Mouse (Mus musculus): ENCODE results near the gene Runx3. TPM values are rescaled to one million over a fixed set of nuclear protein-coding genes. Genes with fewer than 3 reads are reported as not detected.

The Runx3 gene
- total RNA-seq, 2 experiments from 2014 or later = not detected

- DNase-seq (ENCODE audit: low spot score in 2 of 2) = no peak
- Histone ChIP-seq H3K27ac (no peak overlapping the region), H3K4me3 (no peak overlapping the region)
- no peak for TF ChIP-seq CTCF (conservative IDR thresholded peaks at IDR 0.05)
Observed at GRCm38 (mm10) chr4:135155106-135155800, 34.8 kb downstream of the Runx3 start.

GRCm38 (mm10) chr4:135155805-135156469, 35.5 kb downstream of the Runx3 start:
- no peak for TF ChIP-seq CTCF (conservative IDR thresholded peaks at IDR 0.05)
- H3K27ac ChIP-seq = no peak overlapping the region
- no peak overlapping the region for H3K4me3 ChIP-seq
- DNase-seq (ENCODE audit: low spot score in 2 of 2) = no peak

- no peak overlapping the region for H3K4me3 ChIP-seq
- no peak overlapping the region for H3K27ac ChIP-seq
- no peak for DNase-seq (ENCODE audit: low spot score in 2 of 2)
- no peak for TF ChIP-seq CTCF (conservative IDR thresholded peaks at IDR 0.05)
Observed at GRCm38 (mm10) chr4:135156531-135156930, 36.1 kb downstream of the Runx3 start.

- H3K27ac ChIP-seq = no peak overlapping the region
- no peak overlapping the region for H3K4me3 ChIP-seq
- no peak for DNase-seq (ENCODE audit: low spot score in 2 of 2)
- TF ChIP-seq CTCF (conservative IDR thresholded peaks at IDR 0.05) = no peak
Observed at GRCm38 (mm10) chr4:135157329-135157728, 36.9 kb downstream of the Runx3 start.

GRCm38 (mm10) chr4:135158724-135159409, 38.4 kb downstream of the Runx3 start:
- H3K27ac ChIP-seq = no peak overlapping the region
- TF ChIP-seq CTCF (conservative IDR thresholded peaks at IDR 0.05) = no peak
- H3K4me3 ChIP-seq = no peak overlapping the region
- no peak for DNase-seq (ENCODE audit: low spot score in 2 of 2)

- TF ChIP-seq CTCF (conservative IDR thresholded peaks at IDR 0.05) = no peak
- Histone ChIP-seq H3K27ac (no peak overlapping the region), H3K4me3 (no peak overlapping the region)
- no peak for DNase-seq (ENCODE audit: low spot score in 2 of 2)
Observed at GRCm38 (mm10) chr4:135159663-135160062, 39.2 kb downstream of the Runx3 start.

GRCm38 (mm10) chr4:135160168-135160567, 39.7 kb downstream of the Runx3 start:
- no peak overlapping the region for H3K27ac ChIP-seq
- TF ChIP-seq CTCF (conservative IDR thresholded peaks at IDR 0.05) = no peak
- no peak overlapping the region for H3K4me3 ChIP-seq
- no peak for DNase-seq (ENCODE audit: low spot score in 2 of 2)

GRCm38 (mm10) chr4:135161441-135161840, 41.0 kb downstream of the Runx3 start:
- no peak overlapping the region for H3K27ac ChIP-seq
- DNase-seq (ENCODE audit: low spot score in 2 of 2) = no peak
- TF ChIP-seq CTCF (conservative IDR thresholded peaks at IDR 0.05) = no peak
- no peak overlapping the region for H3K4me3 ChIP-seq

GRCm38 (mm10) chr4:135165761-135166160, 45.3 kb downstream of the Runx3 start:
- no peak for DNase-seq (ENCODE audit: low spot score in 2 of 2)
- Histone ChIP-seq H3K4me3 (no peak overlapping the region), H3K27ac (no peak overlapping the region)
- no peak for TF ChIP-seq CTCF (conservative IDR thresholded peaks at IDR 0.05)

- no peak overlapping the region for H3K27ac ChIP-seq
- no peak for TF ChIP-seq CTCF (conservative IDR thresholded peaks at IDR 0.05)
- no peak overlapping the region for H3K4me3 ChIP-seq
- DNase-seq (ENCODE audit: low spot score in 2 of 2) = no peak
Observed at GRCm38 (mm10) chr4:135166413-135167225, 46.2 kb downstream of the Runx3 start.

- no peak overlapping the region for H3K27ac ChIP-seq
- H3K4me3 ChIP-seq = no peak overlapping the region
- TF ChIP-seq CTCF (conservative IDR thresholded peaks at IDR 0.05) = no peak
- no peak for DNase-seq (ENCODE audit: low spot score in 2 of 2)
Observed at GRCm38 (mm10) chr4:135167816-135168527, 47.5 kb downstream of the Runx3 start.

- H3K4me3 ChIP-seq = no peak overlapping the region
- no peak overlapping the region for H3K27ac ChIP-seq
- no peak for TF ChIP-seq CTCF (conservative IDR thresholded peaks at IDR 0.05)
- no peak for DNase-seq (ENCODE audit: low spot score in 2 of 2)
Observed at GRCm38 (mm10) chr4:135169096-135169495, 48.6 kb downstream of the Runx3 start.
